Mouse (Mus musculus): ENCODE measurements at regions not wholly inside any gene's neighbourhood (a gene's known extent, or its start where the extent isn't known, plus 50 kb on each side); places are given as distances from the start of the nearest gene placed in this dataset.
"Not testable (repeated sequence)": the region's sequence is repeated elsewhere in the genome, so short reads cannot be mapped to it uniquely, and the experiment has no call there.

DNA sequence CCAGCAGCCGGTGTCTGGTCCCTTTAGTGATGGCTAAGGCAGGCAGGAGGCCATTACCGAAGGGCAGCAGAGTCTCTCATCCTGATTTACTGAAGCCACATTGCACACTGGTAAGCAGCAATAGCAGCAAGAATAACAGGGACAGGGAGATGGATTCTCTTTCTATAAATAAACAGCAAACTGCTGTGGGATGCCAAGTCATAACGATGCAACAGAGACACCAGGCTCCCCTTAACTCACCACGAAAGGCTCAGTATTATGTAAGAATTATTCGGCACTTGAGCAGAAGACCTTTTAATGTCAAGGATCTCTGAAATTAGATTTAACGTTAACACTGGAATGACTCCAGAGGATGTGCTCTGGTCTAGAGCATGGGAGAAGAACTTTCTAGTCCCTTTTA, 202.1 kb downstream of the Ddx10 start:
- intact Hi-C loops (cut with DNase I), result no loop called here
- DNase-seq, result no peak

DNA sequence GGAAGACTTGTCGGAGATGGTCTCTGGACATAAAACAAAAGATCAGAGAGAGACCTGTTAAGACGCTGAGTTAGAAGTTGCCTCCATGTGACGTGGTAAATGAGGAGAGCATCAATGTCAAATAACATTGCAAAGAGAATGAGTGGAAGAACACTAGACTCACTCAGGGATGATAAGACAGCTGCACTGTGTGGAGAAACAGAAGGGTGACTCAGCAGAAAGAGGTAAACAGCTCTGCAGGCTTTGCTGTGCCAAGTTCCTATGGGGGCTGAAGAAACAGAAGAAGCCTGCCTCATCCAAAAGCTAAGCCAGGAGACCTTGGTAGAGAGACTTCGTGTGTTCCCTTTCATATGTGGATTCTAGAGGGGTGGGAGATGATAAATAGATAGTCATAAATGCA, 214.1 kb downstream of the Ddx10 start:
- no peak for DNase-seq
- intact Hi-C loops (cut with DNase I), result no loop called here

DNA sequence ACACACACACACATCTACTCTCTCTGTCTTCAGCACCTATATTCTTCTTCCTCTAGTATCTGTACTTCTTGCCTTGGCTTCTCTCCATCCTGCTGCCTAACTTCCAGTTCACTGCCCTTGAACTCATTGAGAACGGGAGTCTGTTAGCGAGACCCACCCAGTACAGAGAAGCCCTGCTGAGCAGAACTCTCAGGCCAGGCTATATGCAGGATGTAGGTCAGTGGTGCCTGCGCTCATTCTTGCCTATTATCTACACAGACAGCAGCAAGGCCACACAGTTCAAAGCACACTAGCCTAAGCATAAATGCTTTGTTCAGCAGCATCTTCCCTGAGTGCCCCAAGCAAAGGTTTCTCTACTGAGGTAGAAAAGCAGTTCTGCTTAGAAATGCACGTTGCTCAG, 225.8 kb downstream of the Ddx10 start:
- intact Hi-C loops (cut with DNase I), result no loop called here
- no peak for DNase-seq

DNA sequence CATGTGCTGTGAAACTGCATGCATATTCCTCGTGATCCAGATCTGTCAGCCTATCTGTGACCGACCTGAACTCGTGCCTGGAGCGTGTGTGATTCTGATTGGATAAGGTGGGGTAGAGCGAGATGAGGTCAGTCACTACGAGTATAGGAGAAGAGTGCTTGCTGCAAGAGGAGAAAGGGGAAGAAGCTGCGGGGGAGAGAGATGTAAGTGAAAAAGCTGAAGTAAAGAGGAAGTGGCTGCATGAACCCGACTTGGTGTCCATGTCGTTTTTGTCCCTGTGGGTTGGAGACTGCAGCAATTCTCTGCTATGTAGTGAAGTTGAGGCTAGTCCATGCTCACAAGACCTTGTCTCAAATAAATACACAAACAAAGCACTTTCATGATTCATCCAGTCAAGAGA, 237.1 kb downstream of the Ddx10 start:
- intact Hi-C loops (cut with DNase I), result no loop called here
- no peak for DNase-seq

DNA sequence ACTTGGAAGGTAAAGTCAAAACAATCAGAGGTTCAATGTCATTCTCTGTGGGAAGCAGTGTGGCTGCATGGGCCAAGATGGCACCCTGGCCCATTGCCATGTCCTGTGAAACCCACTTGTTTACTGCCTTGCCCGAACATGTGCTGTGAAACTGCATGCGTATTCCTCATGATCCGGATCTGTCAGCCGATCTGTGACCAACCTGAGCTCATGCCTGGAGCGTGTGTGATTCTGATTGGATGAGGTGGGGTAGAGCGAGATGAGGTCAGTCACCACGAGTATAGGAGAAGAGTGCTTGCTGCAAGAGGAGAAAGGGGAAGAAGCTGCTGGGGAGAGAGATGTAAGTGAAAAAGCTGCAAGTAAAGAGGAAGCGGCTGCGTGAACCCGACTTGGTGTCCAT, 240.5 kb downstream of the Ddx10 start:
- DNase-seq, result no peak

DNA sequence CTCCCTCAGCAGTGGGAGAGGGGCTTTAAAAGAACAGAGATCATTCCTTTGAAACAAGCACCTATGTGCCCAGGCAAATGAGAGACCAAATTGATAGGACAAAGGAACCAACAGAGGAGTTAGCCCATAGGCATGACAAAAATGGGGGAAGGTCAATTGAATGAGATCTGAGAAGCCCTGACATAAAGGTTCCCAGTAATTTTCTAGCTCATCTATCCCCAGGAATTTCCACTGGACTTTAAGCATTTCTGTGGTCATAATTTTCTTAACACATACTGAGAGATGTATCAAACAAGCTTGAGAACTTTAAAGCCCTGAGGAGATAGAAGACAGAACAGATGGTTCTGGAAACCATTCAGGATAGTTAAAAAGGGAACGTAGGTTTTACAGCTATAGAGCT, 241.8 kb downstream of the Ddx10 start:
- DNase-seq, result no peak

More for the DNA sequence above, 240.5 kb downstream of the Ddx10 start:
- intact Hi-C loops (cut with DNase I), result no loop called here

DNA sequence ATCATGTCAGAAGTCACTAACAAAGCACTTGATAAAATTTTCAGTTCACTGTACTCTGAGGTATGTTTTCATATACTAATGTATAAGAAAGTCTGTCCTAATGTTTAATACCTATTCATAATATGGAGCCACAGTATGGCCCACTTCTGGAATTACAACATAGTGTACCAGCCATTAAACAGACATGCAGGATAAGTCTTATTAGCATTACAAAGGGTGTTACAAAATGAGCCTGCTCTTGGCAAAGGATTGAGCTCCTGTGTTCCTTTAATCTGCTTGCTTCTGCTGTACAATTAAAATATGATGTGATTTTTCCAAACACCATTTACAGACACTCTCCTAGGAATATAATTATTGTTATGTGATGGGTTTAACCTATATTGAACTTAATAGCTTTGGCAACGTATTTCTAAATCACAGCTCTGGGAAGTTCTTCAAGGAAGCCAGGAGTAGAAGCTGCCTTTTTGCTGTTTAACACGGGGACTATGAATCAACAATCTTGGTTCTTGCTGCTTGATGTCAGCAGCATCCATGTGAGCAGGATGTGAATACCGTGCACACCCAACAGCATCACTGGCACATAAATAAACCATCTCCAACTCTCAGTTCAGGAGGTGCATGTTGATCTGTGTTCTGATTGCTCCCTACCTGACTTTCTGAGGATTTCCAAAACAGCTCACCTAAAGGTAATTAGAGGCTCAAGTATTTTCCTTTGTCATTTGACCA, 243.4 kb downstream of the Ddx10 start:
- intact Hi-C loops (cut with DNase I), result no loop called here

More for the DNA sequence above, 241.8 kb downstream of the Ddx10 start:
- intact Hi-C loops (cut with DNase I), result no loop called here

DNA sequence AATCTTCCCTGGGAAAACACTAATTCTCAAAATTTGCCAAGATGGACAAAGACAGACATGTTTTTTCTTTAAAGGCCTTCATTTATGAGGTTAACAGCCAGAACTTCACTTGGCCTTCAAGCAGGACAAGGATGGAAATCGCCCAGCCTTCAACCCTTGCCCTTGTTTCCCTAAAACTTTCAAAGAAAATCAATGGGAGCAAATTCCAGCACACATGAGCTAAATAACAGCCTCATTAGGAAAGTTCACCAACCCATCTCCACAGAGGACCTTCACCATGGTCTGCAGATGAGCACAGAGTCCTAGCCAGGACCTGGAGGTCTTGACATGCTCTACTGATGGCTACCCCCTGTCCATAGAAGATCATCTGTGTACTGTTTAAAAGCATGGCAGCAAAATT, 271.8 kb downstream of the Ddx10 start:
- no peak for DNase-seq
- intact Hi-C loops (cut with DNase I), result no loop called here

More for the DNA sequence above, 243.4 kb downstream of the Ddx10 start:
- no peak for DNase-seq

DNA sequence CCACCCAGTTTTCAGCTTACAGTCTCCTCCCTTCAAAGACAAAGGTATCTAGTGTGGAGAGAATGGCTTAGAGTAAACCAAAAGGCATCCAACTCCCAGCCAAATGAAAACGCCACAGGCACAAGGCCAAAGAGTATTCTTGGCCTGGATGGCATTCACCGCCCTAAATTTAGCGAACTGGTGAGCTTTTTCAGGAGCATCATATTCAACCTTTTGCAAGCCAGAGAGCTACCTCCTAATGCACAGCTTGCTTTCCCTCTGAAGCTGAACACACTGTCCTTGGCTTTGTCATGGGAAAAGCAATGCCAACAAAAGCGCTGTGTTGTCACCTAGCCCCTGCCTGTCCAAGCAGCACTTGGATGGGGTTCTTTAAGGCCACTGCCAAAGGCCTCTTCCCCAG, 282.2 kb downstream of the Ddx10 start:
- DNase-seq, result peak; percentile 55 to 68
- intact Hi-C loops (cut with DNase I), result loop anchor here (2.0 to 5.0 kb wide), 2 partner anchors 99 to 128 kb away; no protein-coding TSS in a partner anchor

DNA sequence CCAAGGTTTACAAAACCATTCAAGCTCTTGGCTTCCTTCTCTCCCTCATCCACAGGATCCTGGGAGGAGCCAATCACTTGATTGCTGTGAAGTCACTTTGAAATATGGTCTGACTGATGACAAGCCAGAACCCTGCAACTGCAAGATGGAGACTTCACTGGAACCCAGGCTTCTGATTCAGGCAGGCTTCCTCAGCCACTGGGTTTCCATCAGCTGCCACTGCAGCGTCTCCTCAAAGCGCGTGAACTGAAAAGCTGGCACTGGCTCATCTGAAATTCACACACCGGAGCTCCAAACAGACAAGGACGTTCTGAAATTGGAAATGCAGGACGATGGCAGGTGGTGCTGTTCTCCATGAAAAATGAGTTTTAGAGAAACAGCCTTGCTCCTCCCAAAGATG, 280.1 kb upstream of the AI593442 start:
- intact Hi-C loops (cut with DNase I), result loop anchor here (5.0 kb wide), 1 partner anchor 183 kb away; no protein-coding TSS in a partner anchor

DNA sequence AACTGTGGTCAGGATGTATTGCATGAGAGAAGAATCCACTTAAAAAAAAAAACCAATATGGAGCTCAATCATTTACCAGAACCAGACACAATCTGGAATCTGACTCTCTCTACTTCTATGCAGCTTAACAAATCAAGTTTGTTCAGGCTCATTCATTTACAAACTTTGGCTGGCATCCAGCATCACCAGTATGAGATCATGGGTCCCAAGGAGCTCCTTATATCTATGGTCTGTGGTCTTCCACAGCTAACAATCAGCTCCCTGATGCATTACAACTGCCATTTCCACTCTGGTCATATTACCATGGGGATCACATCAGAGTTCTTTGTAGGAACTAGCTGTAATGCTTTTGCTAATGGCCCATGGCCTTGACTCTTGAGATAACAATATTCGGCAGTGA, 277.7 kb upstream of the AI593442 start:
- no peak for DNase-seq
- intact Hi-C loops (cut with DNase I), result no loop called here

More for the DNA sequence above, 280.1 kb upstream of the AI593442 start:
- no peak for DNase-seq

DNA sequence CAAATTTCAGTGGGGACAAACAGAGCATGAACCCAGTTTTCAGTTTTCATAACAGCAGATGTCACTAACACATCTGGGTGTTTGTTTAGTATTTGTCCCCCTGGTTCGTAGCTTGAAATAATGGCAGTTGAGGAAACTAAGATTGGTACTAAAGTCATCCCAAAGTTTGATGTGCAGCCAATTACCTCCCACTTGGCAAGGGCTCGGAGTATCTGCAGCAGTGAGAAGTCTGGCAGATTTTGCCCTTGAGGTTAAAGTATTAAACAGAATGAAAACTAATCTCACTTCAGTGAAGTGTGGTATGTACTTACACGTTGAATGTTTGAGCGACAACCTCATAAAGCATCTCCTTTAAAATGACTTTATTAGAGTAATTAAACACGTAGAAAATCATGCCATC, 264.5 kb upstream of the AI593442 start:
- DNase-seq, result peak in 1 of 2 experiments; percentile 5

DNA sequence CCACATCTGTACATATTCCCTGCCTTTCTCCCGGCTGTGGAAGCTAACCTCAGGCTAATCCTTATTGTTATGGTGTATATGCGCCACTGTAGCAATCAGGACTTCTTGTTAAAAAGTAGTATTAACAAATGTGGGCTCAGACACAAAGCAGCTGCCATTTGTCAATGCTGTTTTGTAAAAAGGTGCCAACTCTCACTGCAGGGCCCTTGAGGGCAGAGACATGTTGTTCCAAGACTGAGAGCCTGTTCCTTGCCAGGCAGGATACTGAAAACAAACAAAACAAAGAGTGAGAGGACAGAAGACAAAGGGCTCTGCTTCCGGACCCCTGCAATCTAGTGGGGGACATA, 262.0 kb upstream of the AI593442 start:
- intact Hi-C loops (cut with DNase I), result no loop called here
- DNase-seq, result peak in 1 of 2 experiments; percentile 4

More for the DNA sequence above, 264.5 kb upstream of the AI593442 start:
- intact Hi-C loops (cut with DNase I), result no loop called here

DNA sequence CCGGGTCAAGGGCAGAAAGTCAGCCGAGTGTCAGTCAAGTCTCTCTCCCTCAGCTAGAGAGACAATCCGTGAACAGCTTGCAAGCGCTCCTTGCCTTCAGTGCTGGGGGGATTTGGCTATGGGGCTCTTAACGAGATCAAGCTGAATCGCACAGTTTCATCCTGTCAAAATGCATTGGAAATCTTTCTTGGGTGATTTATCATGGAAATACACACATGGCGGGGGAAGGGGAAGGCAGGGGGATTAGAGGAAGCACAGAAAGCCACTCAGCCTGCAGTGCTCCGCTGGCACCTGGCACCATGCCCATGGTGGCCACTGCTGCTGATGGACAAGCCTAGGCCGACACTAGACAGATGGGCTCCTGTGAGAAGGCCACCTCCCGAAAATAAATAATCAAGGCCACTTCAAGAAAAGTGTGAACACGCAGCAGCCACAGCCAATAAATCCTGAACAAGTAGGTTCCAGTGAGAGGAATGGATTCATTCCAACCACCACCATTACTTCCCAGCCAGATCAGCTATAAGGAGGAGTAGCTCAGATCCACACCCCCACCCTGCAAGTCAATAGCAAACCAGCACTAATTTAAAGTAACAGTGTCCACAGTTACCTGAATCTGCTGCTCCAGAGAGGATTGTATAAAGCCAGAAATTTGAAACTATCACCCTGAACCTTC, 261.5 kb upstream of the AI593442 start:
- intact Hi-C loops (cut with DNase I), result no loop called here
- peak in 1 of 2 experiments; percentile 5 for DNase-seq

DNA sequence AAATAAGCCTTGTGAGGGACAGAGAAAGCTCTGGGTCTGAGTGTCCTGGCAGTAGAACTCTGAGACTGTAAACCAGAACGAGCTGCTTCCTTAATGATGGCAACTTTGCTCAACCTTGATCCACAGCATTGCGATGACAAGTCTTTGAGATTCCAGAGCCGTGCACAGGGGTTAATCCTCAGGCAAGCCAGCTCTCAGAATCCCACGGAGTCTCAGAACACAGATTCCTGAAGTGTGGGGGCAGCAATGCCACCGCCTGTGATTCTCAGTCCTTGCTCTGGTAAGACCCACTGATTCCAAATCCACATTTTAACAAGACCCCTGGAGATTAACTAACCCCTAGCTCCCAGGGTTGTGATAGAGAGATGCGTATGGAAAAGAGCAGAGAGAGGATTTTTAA, 255.5 kb upstream of the AI593442 start:
- no peak for DNase-seq
- intact Hi-C loops (cut with DNase I), result no loop called here

DNA sequence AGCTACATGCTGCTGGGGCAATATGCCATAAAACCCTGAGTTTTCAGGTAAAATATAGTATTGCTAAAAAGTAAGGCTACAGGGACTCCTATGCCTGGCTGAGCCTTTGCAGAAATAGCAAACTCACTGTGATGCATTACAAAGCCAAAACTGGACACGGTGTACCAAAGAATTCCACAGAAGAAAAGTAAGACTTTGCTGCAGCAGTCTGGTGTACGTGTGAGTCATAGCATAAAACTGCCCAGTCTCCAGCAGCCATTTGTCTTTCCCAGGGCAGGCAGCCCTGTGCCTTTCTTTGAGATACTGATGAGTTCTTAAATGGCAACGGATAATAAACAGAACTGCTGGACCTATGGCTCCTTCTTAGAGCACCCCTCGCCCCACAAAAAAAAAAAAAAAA, 237.9 kb upstream of the AI593442 start:
- intact Hi-C loops (cut with DNase I), result no loop called here
- DNase-seq, result no peak

DNA sequence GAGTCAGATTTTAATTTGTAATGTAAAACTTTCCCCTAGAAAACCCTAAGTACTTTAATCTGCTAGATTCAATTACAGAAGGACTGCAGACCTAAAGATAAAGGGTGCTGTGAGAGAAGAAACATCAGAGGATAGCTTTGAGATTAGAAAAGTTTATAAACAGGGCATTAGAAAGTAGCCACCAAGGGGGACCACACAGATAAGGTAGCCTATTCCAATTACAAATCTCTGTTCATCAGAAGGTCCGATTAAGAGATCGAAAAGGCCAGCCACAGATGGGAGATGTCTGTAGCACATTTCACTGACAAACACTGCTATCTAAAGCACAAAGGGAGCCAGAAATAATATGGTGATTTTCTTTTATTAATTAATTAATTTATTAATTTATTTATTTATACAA, 209.1 kb upstream of the AI593442 start:
- intact Hi-C loops (cut with DNase I); DNase-seq: not testable (repeated sequence)

DNA sequence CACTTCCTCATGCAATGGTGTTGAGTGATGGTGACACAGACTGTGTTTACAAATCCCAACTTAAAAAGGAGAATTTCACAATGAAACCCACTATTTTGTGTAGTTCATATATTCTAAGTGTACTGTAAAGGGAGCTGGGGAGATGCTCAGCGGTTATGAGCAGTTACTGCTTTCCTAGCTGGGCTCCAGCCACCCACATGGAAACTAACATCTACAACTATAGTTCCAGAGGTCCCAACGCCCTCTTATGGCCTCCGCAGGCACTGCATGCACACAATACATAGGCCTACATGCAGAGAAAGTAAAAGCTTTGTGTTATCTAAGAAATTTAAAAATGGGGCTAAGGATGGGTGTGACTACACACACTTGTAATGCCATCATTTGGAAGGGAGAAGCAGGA, 208.4 kb upstream of the AI593442 start:
- intact Hi-C loops (cut with DNase I); DNase-seq: not testable (repeated sequence)

DNA sequence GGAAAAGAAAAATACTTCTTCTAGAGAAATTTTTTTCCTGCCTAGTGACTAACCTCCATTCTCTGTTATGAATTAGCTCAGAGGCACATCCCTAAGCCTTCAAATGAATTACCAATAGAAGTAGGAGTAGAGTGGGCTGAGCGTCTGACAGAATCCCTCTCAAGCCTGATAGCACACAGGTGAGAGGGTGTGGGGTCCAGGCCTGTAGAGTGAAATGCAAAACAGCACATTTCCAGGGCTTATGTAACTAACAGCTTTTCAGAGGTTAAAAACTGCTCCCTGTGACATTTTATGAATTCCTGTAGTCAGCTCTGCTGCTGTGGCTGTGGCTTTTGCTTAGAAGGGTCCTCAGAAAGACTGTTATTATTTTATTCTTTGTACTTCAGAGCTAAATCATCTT, 187.7 kb upstream of the AI593442 start:
- intact Hi-C loops (cut with DNase I), result no loop called here
- DNase-seq, result no peak

DNA sequence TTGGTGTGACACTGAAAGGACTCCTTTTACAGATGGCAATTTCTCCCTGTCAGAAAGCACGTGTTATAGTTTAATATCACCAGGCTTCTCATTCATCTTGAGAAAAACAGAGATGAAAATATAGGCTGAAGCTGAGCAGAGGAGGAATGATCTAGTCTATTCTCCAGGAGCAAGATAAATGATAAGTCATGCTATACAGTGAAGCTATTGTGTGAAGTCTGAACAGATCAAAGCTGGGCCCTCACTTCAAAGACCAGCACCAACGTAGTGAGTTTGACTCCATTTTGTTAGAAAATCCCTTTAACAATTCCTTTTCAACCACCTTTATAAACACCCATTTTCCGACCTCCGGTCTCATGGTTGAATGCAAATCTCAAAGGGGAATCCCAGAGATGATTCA, 180.7 kb upstream of the AI593442 start:
- intact Hi-C loops (cut with DNase I), result no loop called here
- no peak for DNase-seq

DNA sequence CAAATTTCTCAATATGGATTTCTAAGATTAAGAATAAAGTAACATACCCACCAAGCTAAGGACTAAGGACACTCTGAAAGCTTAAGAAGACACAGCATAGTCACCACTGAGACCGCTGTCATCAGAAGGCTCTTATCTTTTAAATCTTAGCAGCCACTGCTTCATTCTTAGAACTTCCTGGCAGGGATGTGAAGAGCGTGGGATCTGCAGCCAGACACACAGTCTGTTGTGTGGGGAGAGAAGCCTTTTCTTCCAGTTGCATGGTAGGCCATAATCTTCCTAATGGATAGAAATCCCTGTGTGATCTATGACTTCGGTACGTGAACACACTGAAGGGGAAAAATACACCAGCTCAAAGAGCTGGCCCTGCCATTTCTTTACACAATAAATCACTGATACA, 178.8 kb upstream of the AI593442 start:
- DNase-seq, result no peak
- intact Hi-C loops (cut with DNase I), result no loop called here

DNA sequence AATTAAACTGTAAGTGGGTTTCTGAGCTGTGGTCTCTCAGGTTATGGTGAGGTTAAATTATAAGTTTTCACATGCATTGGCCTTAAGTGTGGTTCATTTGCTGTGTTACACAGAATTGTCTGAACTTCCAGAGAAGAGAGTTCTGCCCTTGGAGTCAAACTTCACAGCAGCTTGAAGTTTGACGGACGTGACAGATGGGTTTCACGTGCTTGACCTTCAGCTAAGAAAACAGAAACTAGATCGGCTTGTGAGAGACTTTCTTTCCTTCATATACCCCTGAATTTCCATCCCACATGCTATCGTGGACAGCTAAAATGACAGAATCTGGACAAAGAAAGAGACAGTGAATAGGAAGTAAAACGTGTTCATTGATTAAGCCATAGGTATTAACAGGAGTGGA, 173.8 kb upstream of the AI593442 start:
- no peak for DNase-seq
- intact Hi-C loops (cut with DNase I), result no loop called here

Measured in heart, postnatal 36 days (tissue).